Mouse (Mus musculus) liver, adult 2 months (tissue): ENCODE data around the gene Sept7. TPM values are rescaled to one million over a fixed set of nuclear protein-coding genes. Genes with fewer than 3 reads are reported as not detected.

Experiments used
- DNase-seq: peaks from one replicate; pipeline ENCODE4 v3.0.0-alpha.2; 2011; ENCODE audit warnings: low read depth, low spot score; ENCODE audit errors: extremely low read depth
- H3K27ac ChIP-seq: fragments of 200-500 bp; replicated peaks from 2 replicates; pipeline ENCODE4 v1.5.1; 2012; ENCODE audit warnings: low read depth, mild to moderate bottlenecking, control low read depth, inconsistent platforms, low read length; ENCODE audit not compliant: insufficient read depth
- H3K27me3 ChIP-seq: fragments of 200-500 bp; 2 replicates; pipeline ENCODE4 v1.6.1; 2012; ENCODE audit warnings: mild to moderate bottlenecking, moderate library complexity, low read length, inconsistent platforms; ENCODE audit not compliant: control insufficient read depth, insufficient read depth
- H3K36me3 ChIP-seq: fragments of 200-500 bp; 2 replicates; pipeline ENCODE4 v1.6.1; 2012; ENCODE audit warnings: low read length, inconsistent platforms; ENCODE audit not compliant: control insufficient read depth, insufficient read depth
- H3K4me1 ChIP-seq: fragments of 200-500 bp; 2 replicates; pipeline ENCODE4 v1.6.1; 2011; ENCODE audit warnings: low read length; ENCODE audit not compliant: control insufficient read depth, insufficient read depth
- H3K4me3 ChIP-seq: fragments of 200-500 bp; 2 replicates; pipeline ENCODE4 v1.5.1; 2011; ENCODE audit warnings: low read depth, mild to moderate bottlenecking, control low read depth, low read length, moderate library complexity; ENCODE audit not compliant: insufficient read depth
- H3K79me2 ChIP-seq: fragments of 200-500 bp; 2 replicates; pipeline ENCODE4 v1.6.1; 2012; ENCODE audit warnings: inconsistent platforms, mild to moderate bottlenecking, low read length, moderate library complexity; ENCODE audit not compliant: control insufficient read depth, insufficient read depth
- H3K9ac ChIP-seq: fragments of 200-500 bp; 2 replicates; pipeline ENCODE4 v1.6.1; 2012; ENCODE audit warnings: low read depth, mild to moderate bottlenecking, control low read depth, inconsistent platforms, low read length
- CTCF ChIP-seq: fragments of 200-500 bp; IDR thresholded peaks from 2 replicates; pipeline ENCODE4 v1.5.1; 2011; ENCODE audit warnings: low read depth, low read length, control low read depth
- POLR2A ChIP-seq: fragments of 200-500 bp; IDR thresholded peaks from 2 replicates; pipeline ENCODE4 v1.6.1; 2011; ENCODE audit warnings: low read length, control low read depth; ENCODE audit not compliant: insufficient read depth; ENCODE audit errors: extremely low read depth
- WGBS: fragments of 180-500 bp; shearing (Covaris S2); methylation state at CpG from one replicate; pipeline ENCODE4 v1.1.7; 2018; 5-methylcytosine and 5-hydroxymethylcytosine counted together
- polyA plus RNA-seq: library from polyadenylated mRNA; depleted of rRNA; stranded (reverse); fragments of >200 nt; gene quantifications from 2 replicates; pipeline ENCODE4 v1.2.3, GENCODE M21; 2012
- total RNA-seq: library from RNA; depleted of rRNA; stranded (reverse); fragments of >200 nt; gene quantifications from 2 replicates; pipeline ENCODE4 v1.2.3, GENCODE M21; 2014

The Sept7 gene
- total and polyA plus RNA-seq, 2 experiments, result 3.3 to 56.5 TPM

- 41% methylated on average over 2 of the region's 2 CpGs for WGBS
- Histone ChIP-seq H3K4me1 (no peaks in the 10 kb centered on the region), H3K9ac (no peak overlapping the region), H3K27ac (no peak overlapping the region), H3K4me3 (no peak overlapping the region), H3K27me3 (no peaks in the 10 kb centered on the region), H3K36me3 (no peaks in the 10 kb centered on the region), H3K79me2 (no peaks in the 10 kb centered on the region)
- TF ChIP-seq CTCF, result no peak
- TF ChIP-seq POLR2A, result no peak
- DNase-seq, result peak; percentile 55
These were observed 36.0 kb upstream of the Sept7 start for GRCm38 (mm10) chr9:25216210-25216609.

GRCm38 (mm10) chr9:25218954-25219353 lies 33.3 kb upstream of the Sept7 start:
- TF ChIP-seq POLR2A (no peak), CTCF (no peak)
- Histone ChIP-seq H3K9ac (no peak overlapping the region), H3K27ac (no peak overlapping the region), H3K79me2 (no peaks in the 10 kb centered on the region), H3K27me3 (no peaks in the 10 kb centered on the region), H3K4me3 (no peak overlapping the region), H3K36me3 (no peaks in the 10 kb centered on the region), H3K4me1 (no peaks in the 10 kb centered on the region)
- 80% methylated on average over 3 of the region's 3 CpGs for WGBS
- DNase-seq, result peak; percentile 24

GRCm38 (mm10) chr9:25219882-25220281 lies 32.4 kb upstream of the Sept7 start:
- TF ChIP-seq POLR2A (no peak), CTCF (no peak)
- no peak overlapping the region for H3K27ac ChIP-seq
- H3K4me3 ChIP-seq, result no peak overlapping the region
- DNase-seq, result no peak
- no peaks in the 10 kb centered on the region for H3K79me2 ChIP-seq
- H3K9ac ChIP-seq, result no peak overlapping the region
- 86% methylated on average over 5 of the region's 5 CpGs for WGBS
- H3K36me3 ChIP-seq, result no peaks in the 10 kb centered on the region
- H3K4me1 ChIP-seq, result no peaks in the 10 kb centered on the region
- no peaks in the 10 kb centered on the region for H3K27me3 ChIP-seq

- DNase-seq, result no peak
- Histone ChIP-seq H3K4me1 (no peaks in the 10 kb centered on the region), H3K27me3 (no peaks in the 10 kb centered on the region), H3K36me3 (no peaks in the 10 kb centered on the region), H3K27ac (no peak overlapping the region), H3K9ac (no peak overlapping the region), H3K4me3 (no peak overlapping the region), H3K79me2 (no peaks in the 10 kb centered on the region)
- WGBS, result 87% methylated on average over 4 of the region's 4 CpGs
- no peak for TF ChIP-seq CTCF
- no peak for TF ChIP-seq POLR2A
These were observed 27.3 kb upstream of the Sept7 start for GRCm38 (mm10) chr9:25224959-25225358.

GRCm38 (mm10) chr9:25229740-25230139 lies 22.5 kb upstream of the Sept7 start:
- 88% methylated on average over 6 of the region's 6 CpGs for WGBS
- Histone ChIP-seq H3K36me3 (no peaks in the 10 kb centered on the region), H3K27ac (no peak overlapping the region), H3K79me2 (no peaks in the 10 kb centered on the region), H3K4me3 (no peak overlapping the region), H3K9ac (no peak overlapping the region), H3K27me3 (no peaks in the 10 kb centered on the region), H3K4me1 (no peaks in the 10 kb centered on the region)
- no peak for TF ChIP-seq POLR2A
- no peak for TF ChIP-seq CTCF
- DNase-seq, result no peak

- H3K36me3 ChIP-seq, result no peaks in the 10 kb centered on the region
- WGBS, result 64% methylated on average over 10 of the region's 10 CpGs
- no peaks in the 10 kb centered on the region for H3K27me3 ChIP-seq
- H3K27ac ChIP-seq, result no peak overlapping the region
- H3K9ac ChIP-seq, result no peak overlapping the region
- TF ChIP-seq CTCF (no peak), POLR2A (no peak)
- no peak for DNase-seq
- no peaks in the 10 kb centered on the region for H3K4me1 ChIP-seq
- H3K4me3 ChIP-seq, result no peak overlapping the region
- no peaks in the 10 kb centered on the region for H3K79me2 ChIP-seq
These were observed 21.8 kb upstream of the Sept7 start for GRCm38 (mm10) chr9:25230213-25231039.
